Mouse (Mus musculus): ENCODE measurements around the gene Cnksr1. TPM values are rescaled to one million over a fixed set of nuclear protein-coding genes. Genes with fewer than 3 reads are reported as not detected.

The Cnksr1 gene
- polyA plus RNA-seq, 1 experiment from 2014 or later = 13.8 TPM

- ATAC-seq = no peak
- no peaks in the 10 kb centered on the region for H3K27me3 ChIP-seq (replicated peaks; ENCODE audit: control insufficient read depth, insufficient read depth, low read length)
Observed at GRCm38 (mm10) chr4:134185569-134185968, 52.6 kb downstream of the Cnksr1 start.

GRCm38 (mm10) chr4:134183711-134184110 lies 54.5 kb downstream of the Cnksr1 start:
- TF ChIP-seq CTCF (IDR thresholded peaks at IDR 0.05; ENCODE audit: low read depth) = no peak
- H3K36me3 ChIP-seq (ENCODE audit: control insufficient read depth, insufficient read depth) = no peaks in the 10 kb centered on the region
- no peak for ATAC-seq

More at GRCm38 (mm10) chr4:134185569-134185968, 52.6 kb downstream of the Cnksr1 start:
- Histone ChIP-seq H3K9me3 (ENCODE audit: control insufficient read depth) (no peaks in the 10 kb centered on the region), H3K4me2 (replicated peaks; ENCODE audit: low read depth) (peak overlapping the region; percentile 98), H3K27ac (ENCODE audit: low read depth, low read length) (no peak overlapping the region), H3K4me3 (ENCODE audit: low read depth, low read length) (no peak overlapping the region), H3K36me3 (ENCODE audit: control insufficient read depth, insufficient read depth) (no peaks in the 10 kb centered on the region), H3K9ac (ENCODE audit: low read depth, low read length) (no peak overlapping the region), H3K4me1 (replicated peaks; ENCODE audit: control insufficient read depth, insufficient read depth, low read length) (peaks cover 4% of the 10 kb centered on the region; the same call in 1 of the 2 replicates)
- WGBS = 82% methylated on average over 3 of the region's 3 CpGs
- no peak for TF ChIP-seq CTCF (IDR thresholded peaks at IDR 0.05; ENCODE audit: low read depth)

GRCm38 (mm10) chr4:134181825-134182224 lies 56.4 kb downstream of the Cnksr1 start:
- Histone ChIP-seq H3K27ac (ENCODE audit: low read depth, low read length) (no peak overlapping the region), H3K4me3 (ENCODE audit: low read depth, low read length) (no peak overlapping the region), H3K4me1 (replicated peaks; ENCODE audit: control insufficient read depth, insufficient read depth, low read length) (peaks cover 4% of the 10 kb centered on the region; the same call in 1 of the 2 replicates), H3K9ac (ENCODE audit: low read depth, low read length) (no peak overlapping the region), H3K36me3 (ENCODE audit: control insufficient read depth, insufficient read depth) (no peaks in the 10 kb centered on the region), H3K27me3 (replicated peaks; ENCODE audit: control insufficient read depth, insufficient read depth, low read length) (no peaks in the 10 kb centered on the region), H3K9me3 (ENCODE audit: control insufficient read depth) (no peaks in the 10 kb centered on the region), H3K4me2 (replicated peaks; ENCODE audit: low read depth) (no peak overlapping the region)
- ATAC-seq = no peak
- no peak for TF ChIP-seq CTCF (IDR thresholded peaks at IDR 0.05; ENCODE audit: low read depth)

More at GRCm38 (mm10) chr4:134183711-134184110, 54.5 kb downstream of the Cnksr1 start:
- Histone ChIP-seq H3K4me2 (replicated peaks; ENCODE audit: low read depth) (no peak overlapping the region), H3K27ac (ENCODE audit: low read depth, low read length) (no peak overlapping the region), H3K4me1 (replicated peaks; ENCODE audit: control insufficient read depth, insufficient read depth, low read length) (peaks cover 4% of the 10 kb centered on the region; the same call in 1 of the 2 replicates), H3K9ac (ENCODE audit: low read depth, low read length) (no peak overlapping the region), H3K4me3 (ENCODE audit: low read depth, low read length) (no peak overlapping the region), H3K27me3 (replicated peaks; ENCODE audit: control insufficient read depth, insufficient read depth, low read length) (no peaks in the 10 kb centered on the region), H3K9me3 (ENCODE audit: control insufficient read depth) (no peaks in the 10 kb centered on the region)
- 80% methylated on average over 3 of the region's 3 CpGs for WGBS

- H3K27ac ChIP-seq (ENCODE audit: low read depth, low read length) = no peak overlapping the region
- no peak for TF ChIP-seq CTCF (IDR thresholded peaks at IDR 0.05; ENCODE audit: low read depth)
- H3K4me1 ChIP-seq (replicated peaks; ENCODE audit: control insufficient read depth, insufficient read depth, low read length) = peaks cover 4% of the 10 kb centered on the region; the same call in 1 of the 2 replicates
- H3K27me3 ChIP-seq (replicated peaks; ENCODE audit: control insufficient read depth, insufficient read depth, low read length) = no peaks in the 10 kb centered on the region
- no peak overlapping the region for H3K9ac ChIP-seq (ENCODE audit: low read depth, low read length)
- H3K4me3 ChIP-seq (ENCODE audit: low read depth, low read length) = no peak overlapping the region
- ATAC-seq = no peak
- no peaks in the 10 kb centered on the region for H3K9me3 ChIP-seq (ENCODE audit: control insufficient read depth)
- 93% methylated on average over 1 of the region's 1 CpGs for WGBS
- H3K36me3 ChIP-seq (ENCODE audit: control insufficient read depth, insufficient read depth) = no peaks in the 10 kb centered on the region
- H3K4me2 ChIP-seq (replicated peaks; ENCODE audit: low read depth) = no peak overlapping the region
Observed at GRCm38 (mm10) chr4:134181112-134181511, 57.1 kb downstream of the Cnksr1 start.

Other genes with a start within 250 kb of the Cnksr1 start
- gene Dhdds, start 237.5 kb downstream of the Cnksr1 start, polyA plus RNA-seq (2015; fragmentation: Nextera tagmentation; extraction: Ambion mirVana) = 26.1 TPM in 2 replicates
- gene Lin28a, start 219.6 kb downstream of the Cnksr1 start, polyA plus RNA-seq (2015; fragmentation: Nextera tagmentation; extraction: Ambion mirVana) = not detected in 2 replicates
- gene Zfp683, start 184.6 kb downstream of the Cnksr1 start, polyA plus RNA-seq (2015; fragmentation: Nextera tagmentation; extraction: Ambion mirVana) = not detected in 2 replicates
- gene Crybg2, start 177.6 kb downstream of the Cnksr1 start, polyA plus RNA-seq (2015; fragmentation: Nextera tagmentation; extraction: Ambion mirVana) = 17.9 and 22.5 TPM in 2 replicates
- gene Cd52, start 143.3 kb downstream of the Cnksr1 start, polyA plus RNA-seq (2015; fragmentation: Nextera tagmentation; extraction: Ambion mirVana) = 28.7 and 31.2 TPM in 2 replicates
- gene Ubxn11, start 135.8 kb downstream of the Cnksr1 start, polyA plus RNA-seq (2015; fragmentation: Nextera tagmentation; extraction: Ambion mirVana) = 0.88 and 1.5 TPM in 2 replicates
- gene Sh3bgrl3, start 109.6 kb downstream of the Cnksr1 start, polyA plus RNA-seq (2015; fragmentation: Nextera tagmentation; extraction: Ambion mirVana) = 503 and 522 TPM in 2 replicates
- gene Cep85, start 51.3 kb downstream of the Cnksr1 start, polyA plus RNA-seq (2015; fragmentation: Nextera tagmentation; extraction: Ambion mirVana) = 85.9 and 91.1 TPM in 2 replicates
- not detected in 2 replicates for gene Gm7534, start 35.4 kb downstream of the Cnksr1 start, polyA plus RNA-seq (2015; fragmentation: Nextera tagmentation; extraction: Ambion mirVana)
- gene Catsper4, start 11.0 kb downstream of the Cnksr1 start, polyA plus RNA-seq (2015; fragmentation: Nextera tagmentation; extraction: Ambion mirVana) = 0.60 and 0.81 TPM in 2 replicates
- 0.39 and 0.46 TPM in 2 replicates for gene E130218I03Rik, start 5.3 kb upstream of the Cnksr1 start, polyA plus RNA-seq (2015; fragmentation: Nextera tagmentation; extraction: Ambion mirVana)
- gene Zfp593, start 7.2 kb upstream of the Cnksr1 start, polyA plus RNA-seq (2015; fragmentation: Nextera tagmentation; extraction: Ambion mirVana) = 9.4 and 10.5 TPM in 2 replicates
- not detected in 2 replicates for gene Gm30191, start 8.5 kb upstream of the Cnksr1 start, polyA plus RNA-seq (2015; fragmentation: Nextera tagmentation; extraction: Ambion mirVana)
- gene Grrp1, start 15.7 kb upstream of the Cnksr1 start, polyA plus RNA-seq (2015; fragmentation: Nextera tagmentation; extraction: Ambion mirVana) = 6.8 and 7.6 TPM in 2 replicates
- 9.2 and 9.6 TPM in 2 replicates for gene Pdik1l, start 49.5 kb upstream of the Cnksr1 start, polyA plus RNA-seq (2015; fragmentation: Nextera tagmentation; extraction: Ambion mirVana)
- gene Trim63, start 76.7 kb upstream of the Cnksr1 start, polyA plus RNA-seq (2015; fragmentation: Nextera tagmentation; extraction: Ambion mirVana) = 1.4 and 1.7 TPM in 2 replicates
- gene Slc30a2, start 104.8 kb upstream of the Cnksr1 start, polyA plus RNA-seq (2015; fragmentation: Nextera tagmentation; extraction: Ambion mirVana) = 15.4 and 39.1 TPM in 2 replicates
- 1.0 and 1.2 TPM in 2 replicates for gene Extl1, start 145.5 kb upstream of the Cnksr1 start, polyA plus RNA-seq (2015; fragmentation: Nextera tagmentation; extraction: Ambion mirVana)
- 39.8 and 49.2 TPM in 2 replicates for gene Pafah2, start 157.9 kb upstream of the Cnksr1 start, polyA plus RNA-seq (2015; fragmentation: Nextera tagmentation; extraction: Ambion mirVana)
- 398 and 412 TPM in 2 replicates for gene Stmn1, start 229.9 kb upstream of the Cnksr1 start, polyA plus RNA-seq (2015; fragmentation: Nextera tagmentation; extraction: Ambion mirVana)